Mouse (Mus musculus) ES-E14 (cell line): ENCODE results near the gene Frs2.

ENCODE experiments used
- CHD2 ChIP-seq: IDR thresholded peaks from 2 replicates; pipeline ENCODE4 v1.6.1; 2014; ENCODE audit warnings: mild to moderate bottlenecking, low read depth, low read length, inconsistent platforms
- HCFC1 ChIP-seq: IDR thresholded peaks from 2 replicates; pipeline ENCODE4 v1.6.1; 2012; ENCODE audit warnings: low read length, inconsistent platforms, borderline replicate concordance; ENCODE audit not compliant: insufficient read depth
- MAFK ChIP-seq: IDR thresholded peaks from 2 replicates; pipeline ENCODE4 v1.6.1; 2014; ENCODE audit warnings: mild to moderate bottlenecking, low read depth, low read length, inconsistent platforms; ENCODE audit not compliant: insufficient read depth
- ZC3H11A ChIP-seq: IDR thresholded peaks from 2 replicates; pipeline ENCODE4 v1.6.1; 2012; ENCODE audit warnings: low read depth, mild to moderate bottlenecking, inconsistent platforms, low read length, borderline replicate concordance
- ZNF384 ChIP-seq: IDR thresholded peaks from 2 replicates; pipeline ENCODE4 v1.6.1; 2012; ENCODE audit warnings: low read depth, low read length, inconsistent platforms

DNA sequence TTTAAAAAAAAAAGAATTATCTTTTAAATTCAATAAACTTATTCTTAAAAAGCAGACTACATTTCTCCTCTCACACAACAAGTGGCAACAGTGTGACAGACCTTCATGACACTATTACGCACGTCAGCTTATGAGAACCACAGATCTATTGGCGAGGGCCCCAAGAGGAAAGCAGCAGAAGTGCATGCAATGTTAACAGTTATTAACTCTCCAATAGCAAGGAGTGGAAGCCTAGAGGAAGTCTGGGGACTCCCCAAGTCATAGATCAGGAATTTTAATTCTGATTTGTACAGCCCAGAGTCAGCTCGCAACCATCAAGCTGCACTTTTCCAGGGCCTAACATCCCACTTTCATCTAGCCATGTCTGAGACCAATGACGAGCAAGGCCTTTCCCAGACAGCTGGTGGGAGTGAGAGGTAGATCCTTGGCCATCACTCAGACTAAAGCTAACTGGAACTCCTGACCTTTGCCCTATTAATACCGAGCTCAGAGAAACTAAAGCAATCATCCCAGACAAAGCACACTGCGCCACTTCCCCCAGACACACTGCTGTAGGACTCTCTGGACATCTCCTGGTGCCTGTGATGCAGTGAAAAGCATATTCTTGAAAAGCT is 6.3 kb downstream of the Frs2 start:
- no peak for TF ChIP-seq MAFK
- TF ChIP-seq HCFC1 = no peak
- no peak for TF ChIP-seq CHD2
- TF ChIP-seq ZNF384 = no peak
- no peak for TF ChIP-seq ZC3H11A
